Mouse (Mus musculus) C2C12 (cell line): ENCODE results near the gene C87436. TPM values are rescaled to one million over a fixed set of nuclear protein-coding genes. Genes with fewer than 3 reads are reported as not detected.

ENCODE experiments used
- H3K27me3 ChIP-seq: one replicate; pipeline ENCODE4 v1.6.1; 2011; ENCODE audit not compliant: control insufficient read depth, insufficient read depth, insufficient read length
- H3K36me3 ChIP-seq: one replicate; pipeline ENCODE4 v1.6.1; 2011; ENCODE audit not compliant: control insufficient read depth, insufficient read depth
- H3K4me3 ChIP-seq: one replicate; pipeline ENCODE4 v1.5.1; 2011; ENCODE audit warnings: mild to moderate bottlenecking, control low read depth; ENCODE audit not compliant: poor library complexity, insufficient read depth, severe bottlenecking
- H3K79me2 ChIP-seq: one replicate; pipeline ENCODE4 v1.6.1; 2011; ENCODE audit not compliant: control insufficient read depth, insufficient read depth
- H3K79me3 ChIP-seq: one replicate; pipeline ENCODE4 v1.6.1; 2011; ENCODE audit warnings: low read depth, control low read depth
- H3ac ChIP-seq: one replicate; pipeline ENCODE3; 2011; ENCODE audit warnings: low read depth; ENCODE audit not compliant: control insufficient read depth, insufficient read length
- CEBPB ChIP-seq: IDR thresholded peaks from one replicate; pipeline ENCODE4 v1.6.1; 2011; ENCODE audit warnings: low read depth, mild to moderate bottlenecking, control low read depth, moderate library complexity
- CTCF ChIP-seq: IDR thresholded peaks from one replicate; pipeline ENCODE4 v1.5.1; 2011; ENCODE audit not compliant: control insufficient read depth, insufficient read depth, insufficient read length
- FOSL1 ChIP-seq: IDR thresholded peaks from one replicate; pipeline ENCODE4 v1.8.0; 2011; ENCODE audit warnings: mild to moderate bottlenecking, low read length; ENCODE audit not compliant: poor library complexity, insufficient read depth, severe bottlenecking
- MAX ChIP-seq: IDR thresholded peaks from one replicate; pipeline ENCODE4 v1.6.1; 2011; ENCODE audit warnings: mild to moderate bottlenecking, control low read depth
- MYOD1 ChIP-seq: IDR thresholded peaks from one replicate; pipeline ENCODE4 v1.6.1; 2011; ENCODE audit warnings: low read depth; ENCODE audit not compliant: control insufficient read depth, insufficient read length
- MYOG ChIP-seq: IDR thresholded peaks from one replicate; pipeline ENCODE4 v1.6.1; 2011; ENCODE audit not compliant: control insufficient read depth, insufficient read length; ENCODE audit errors: extremely low read depth
- USF1 ChIP-seq: IDR thresholded peaks from one replicate; pipeline ENCODE4 v1.6.1; 2011; ENCODE audit warnings: low read depth, mild to moderate bottlenecking, control low read depth, moderate library complexity
- polyA plus RNA-seq: library from polyadenylated mRNA; unstranded; fragments of >200 nt; fragmentation: generic; extraction: Trizol; gene quantifications from one replicate; pipeline ENCODE4 v1.2.1, GENCODE M21; 2012; ENCODE audit warnings: missing spikeins

C87436 gene
- polyA plus RNA-seq, 1 experiment: 10.4 TPM

GRCm38 (mm10) chr6:86433696-86434095, 4.5 kb upstream of the C87436 start:
- Histone ChIP-seq H3K79me3 (peaks cover under 1% of the 10 kb centered on the region), H3K36me3 (peaks cover 68% of the 10 kb centered on the region), H3K27me3 (no peaks in the 10 kb centered on the region), H3ac (no peak overlapping the region), H3K79me2 (no peaks in the 10 kb centered on the region), H3K4me3 (no peak overlapping the region)
- TF ChIP-seq FOSL1 (no peak), MAX (no peak), CTCF (no peak), USF1 (no peak), CEBPB (no peak), MYOG (no peak), MYOD1 (no peak)

- Histone ChIP-seq H3K79me2 (peaks cover 23% of the 10 kb centered on the region), H3ac (peak overlapping the region; percentile 51), H3K27me3 (no peaks in the 10 kb centered on the region), H3K4me3 (peak overlapping the region; percentile 78), H3K79me3 (peaks cover 9% of the 10 kb centered on the region), H3K36me3 (peaks cover 37% of the 10 kb centered on the region)
- TF ChIP-seq MYOG (no peak), CEBPB (no peak), CTCF (no peak), FOSL1 (no peak), MAX (no peak), MYOD1 (no peak), USF1 (no peak)
Measured at GRCm38 (mm10) chr6:86437711-86438110, 463 bp upstream of the C87436 start.

- no peak for TF ChIP-seq MYOD1
- no peak for TF ChIP-seq MAX
- no peak for TF ChIP-seq CTCF
- no peak for TF ChIP-seq USF1
- no peak for TF ChIP-seq MYOG
- no peak for TF ChIP-seq FOSL1
- no peak for TF ChIP-seq CEBPB
- Histone ChIP-seq H3ac (peak overlapping the region; percentile 97), H3K79me2 (peaks cover 23% of the 10 kb centered on the region), H3K4me3 (peak overlapping the region; percentile 78), H3K36me3 (peaks cover 39% of the 10 kb centered on the region), H3K79me3 (peaks cover 9% of the 10 kb centered on the region), H3K27me3 (no peaks in the 10 kb centered on the region)
Measured at GRCm38 (mm10) chr6:86439119-86439496, 934 bp downstream of the C87436 start.

- H3K79me3 ChIP-seq: peaks cover 9% of the 10 kb centered on the region
- H3ac ChIP-seq: peak overlapping the region; percentile 30
- peaks cover 23% of the 10 kb centered on the region for H3K79me2 ChIP-seq
- H3K36me3 ChIP-seq: peaks cover 38% of the 10 kb centered on the region
- H3K27me3 ChIP-seq: no peaks in the 10 kb centered on the region
- TF ChIP-seq MYOG (no peak), USF1 (no peak), FOSL1 (no peak), CTCF (no peak), MAX (no peak), MYOD1 (no peak), CEBPB (no peak)
- peak overlapping the region; percentile 78 for H3K4me3 ChIP-seq
Measured at GRCm38 (mm10) chr6:86439531-86439930, 1.4 kb downstream of the C87436 start.

- Histone ChIP-seq H3K27me3 (no peaks in the 10 kb centered on the region), H3K79me3 (peaks cover 9% of the 10 kb centered on the region), H3K36me3 (peaks cover 36% of the 10 kb centered on the region), H3ac (no peak overlapping the region), H3K4me3 (no peak overlapping the region), H3K79me2 (peaks cover 23% of the 10 kb centered on the region)
- TF ChIP-seq FOSL1: no peak
- no peak for TF ChIP-seq CEBPB
- no peak for TF ChIP-seq USF1
- TF ChIP-seq MAX: no peak
- no peak for TF ChIP-seq CTCF
- TF ChIP-seq MYOD1: no peak
- no peak for TF ChIP-seq MYOG
Measured at GRCm38 (mm10) chr6:86441571-86441970, 3.4 kb downstream of the C87436 start.

GRCm38 (mm10) chr6:86445551-86445950, 7.4 kb downstream of the C87436 start:
- no peaks in the 10 kb centered on the region for H3K79me3 ChIP-seq
- TF ChIP-seq MYOD1: no peak
- TF ChIP-seq FOSL1: no peak
- no peak for TF ChIP-seq CTCF
- no peak for TF ChIP-seq MYOG
- no peak for TF ChIP-seq CEBPB
- TF ChIP-seq USF1: no peak
- no peak for TF ChIP-seq MAX
- peaks cover 5% of the 10 kb centered on the region for H3K79me2 ChIP-seq
- no peak overlapping the region for H3K4me3 ChIP-seq
- H3K36me3 ChIP-seq: peaks cover 41% of the 10 kb centered on the region
- H3ac ChIP-seq: no peak overlapping the region
- H3K27me3 ChIP-seq: no peaks in the 10 kb centered on the region
